8 mouse cellular contexts compared by ENCODE assay signal in genomic region chr4:129618786-129619691, GRCm38 (mm10). TPM values are rescaled to one million over a fixed set of nuclear protein-coding genes. Genes with fewer than 3 reads are reported as not detected.
DNase-seq lines count a peak whose midpoint lies in the region; ATAC-seq lines count a peak whose summit lies in the region.

Iqcc (minus strand) TSS chr4:129619099.

- peak; percentile 85 for ATAC-seq in common myeloid progenitor, adult 5-6 weeks (replicated peaks; ENCODE audit: low read depth, poor library complexity, severe bottlenecking)
- ATAC-seq in megakaryocyte progenitor cell, adult 5-6 weeks (replicated peaks; ENCODE audit: poor library complexity) = peak; percentile 88

- peak; percentile 94 for DNase-seq in ZHBTc4 (ENCODE audit: low read depth, low spot score)
- DNase-seq in gastrocnemius, adult 8-10 months (ENCODE audit: low spot score in 2 of 2) = peak; percentile 94 to 96
- DNase-seq in induced T-regulatory cell, adult 2 months (ENCODE audit: low read depth) = peak; percentile 97
- peak; percentile 92 to 96 for DNase-seq in left cerebral cortex, adult 9 months (ENCODE audit: low spot score in 2 of 2)
- peak; percentile 97 for DNase-seq in right cerebral cortex, postnatal 14 days
- DNase-seq in urinary bladder, postnatal 36 days (ENCODE audit: low spot score in 2 of 2) = peak; percentile 87 to 96

RNA-seq across cellular contexts. Expression of gene Iqcc, which starts in this region (rescaled TPM):
- total RNA-seq in common myeloid progenitor, adult 5-6 weeks (2017) = 11.1 and 17.1 TPM in 2 replicates
- 10 to 100 TPM in 1 of 4 experiments, 1 to 10 TPM in 3; 7.3 to 11.4 (median 8.7) TPM for total RNA-seq in gastrocnemius, adult 8-10 months (2022)
- total RNA-seq in megakaryocyte progenitor cell, adult 5-6 weeks (2015) = 11.3 and 17.5 TPM in 2 replicates
- total RNA-seq in megakaryocyte progenitor cell, adult 5-6 weeks (2017) = 16.8 and 17.9 TPM in 2 replicates

Comparison
In these comparisons a context has a peak if more than half of its experiments do, and no peak if none do; other contexts are left out.
1. Peak in every context shown above with its lines: DNase-seq and ATAC-seq.